Mouse (Mus musculus) naive thymus-derived CD4-positive, alpha-beta T cell, adult 2 months (primary cell): ENCODE measurements around the gene Ruvbl2.

Source experiments
- DNase-seq: peaks from one replicate; pipeline ENCODE4 v3.0.0-alpha.2; 2011; ENCODE audit warnings: low read depth

Gene Ruvbl2

GRCm38 (mm10) chr7:45396337-45396775 is 41.5 kb downstream of the Ruvbl2 start:
- DNase-seq, result peak; percentile 45

- peak; percentile 100 for DNase-seq
Measured at GRCm38 (mm10) chr7:45395578-45396336, 42.1 kb downstream of the Ruvbl2 start, which contains the start of gene Snrnp70. Snrnp70 (minus strand) TSS chr7:45395742.

DNA sequence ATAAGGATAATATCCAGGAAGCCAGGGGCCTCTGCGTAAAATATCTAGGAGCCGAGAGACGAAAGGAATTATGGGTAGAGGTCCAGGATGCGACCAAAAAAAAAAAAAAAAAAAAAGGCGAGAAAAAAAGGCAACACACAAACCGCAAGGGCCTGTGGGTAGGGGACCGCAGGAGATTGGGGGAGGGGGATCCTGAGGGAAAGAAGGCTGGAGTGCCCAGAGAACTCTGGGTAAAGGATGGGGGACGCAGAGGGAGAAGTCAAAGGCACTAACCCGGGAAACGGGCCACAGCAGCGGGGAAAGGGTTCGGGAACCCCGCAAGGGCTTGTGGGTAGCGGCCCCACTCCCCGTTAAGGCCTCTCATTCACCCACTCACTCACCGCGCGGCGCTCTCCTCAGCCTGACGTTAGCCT is 42.8 kb downstream of the Ruvbl2 start:
- no peak for DNase-seq

- no peak for DNase-seq
Measured at GRCm38 (mm10) chr7:45386077-45386476, 51.8 kb downstream of the Ruvbl2 start.

DNA sequence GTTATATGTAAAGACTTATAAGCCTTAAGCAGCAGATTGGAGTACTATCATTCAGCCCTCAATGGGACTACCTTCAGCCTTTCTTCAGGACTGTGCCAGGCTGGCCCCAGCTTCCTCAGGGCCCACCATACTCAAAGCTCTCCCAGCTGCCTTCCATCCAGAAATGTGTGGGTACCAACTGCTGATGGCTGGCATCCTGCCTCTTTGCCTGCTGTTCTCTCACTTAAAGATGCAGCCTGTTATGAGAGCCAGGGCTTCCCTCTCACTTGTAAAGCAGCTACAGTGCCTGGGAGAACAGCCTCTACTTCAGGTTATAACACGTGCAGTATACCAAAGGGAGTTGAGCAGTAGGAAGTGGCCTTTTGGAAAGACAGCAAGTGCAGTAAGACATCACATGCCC is 61.8 kb downstream of the Ruvbl2 start:
- DNase-seq, result no peak

DNA sequence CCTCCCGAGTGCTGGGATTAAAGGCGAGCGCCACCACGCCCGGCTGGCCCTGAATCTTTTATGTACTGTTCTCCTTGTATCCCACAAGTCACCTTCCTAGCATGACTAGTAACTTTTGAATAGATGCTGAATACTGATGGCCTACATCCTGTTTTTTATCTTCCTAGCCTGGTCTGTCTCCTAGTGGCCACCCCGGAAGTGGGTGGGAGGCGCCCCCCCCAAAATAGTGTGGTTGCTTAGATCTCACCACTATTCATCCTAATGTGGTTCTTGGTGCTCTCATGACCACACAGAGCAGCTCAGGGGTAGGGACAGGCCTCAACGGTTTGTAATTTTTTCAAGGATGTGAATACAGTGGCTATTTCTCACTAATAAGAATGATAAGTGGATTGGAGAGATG is 63.3 kb downstream of the Ruvbl2 start:
- no peak for DNase-seq

DNA sequence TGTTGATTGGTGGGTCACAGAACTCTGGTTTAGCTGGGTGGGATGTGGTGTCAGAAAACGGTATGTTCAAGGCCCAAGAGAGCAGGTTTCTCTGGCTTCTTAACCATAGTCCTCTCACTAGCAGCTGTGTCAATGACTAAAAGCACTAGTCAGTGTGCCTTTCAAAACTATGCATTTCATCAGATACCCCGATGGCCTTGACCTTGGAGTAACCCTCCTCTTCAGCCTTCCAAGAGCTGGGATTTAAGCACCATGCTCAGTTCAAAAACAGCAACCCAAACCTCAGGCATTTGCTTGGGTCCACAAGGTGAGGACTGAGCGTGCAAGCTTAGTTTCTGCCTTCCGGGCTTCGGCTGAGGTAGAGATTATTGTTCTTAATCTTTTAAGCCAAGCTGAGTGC is 65.5 kb downstream of the Ruvbl2 start:
- no peak for DNase-seq
